Mouse (Mus musculus): ENCODE results near the gene Tln1.

DNA sequence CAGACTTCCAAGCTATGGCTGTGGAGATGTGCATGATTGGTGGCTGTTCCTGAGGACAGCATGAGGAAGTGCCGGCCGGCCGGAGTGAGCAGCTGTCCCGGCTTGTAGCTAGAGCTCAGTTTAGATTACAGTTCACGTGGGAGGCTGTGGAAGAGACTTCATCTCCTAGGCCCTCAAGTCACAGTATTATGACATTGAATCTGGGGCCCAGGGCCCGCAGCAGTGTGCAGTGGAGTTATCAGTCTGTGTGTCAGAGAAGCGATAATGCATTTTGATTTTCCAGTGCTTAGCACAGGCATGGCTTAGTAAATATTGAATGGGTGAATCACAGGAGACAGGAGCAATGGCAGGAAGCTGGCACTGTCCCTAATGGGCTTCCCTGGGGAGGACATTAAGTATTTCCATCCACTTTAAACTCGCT is 32.4 kb downstream of the Tln1 start:
- TF ChIP-seq CTCF (IDR thresholded peaks at IDR 0.05; ENCODE audit: control insufficient read depth, insufficient read depth, insufficient replicate concordance, low read depth, low read length) (no peak), POLR2A (IDR thresholded peaks at IDR 0.05; ENCODE audit: control insufficient read depth, low read depth, low read length) (no peak)
